Mouse (Mus musculus) frontal cortex, adult (tissue): ENCODE measurements around the gene Cylc2.

ENCODE experiments used
- ATAC-seq: cut with Nextera tagmentation; 2 replicates; pipeline ENCODE4 v1.9.2; 2017; ENCODE audit warnings: mild to moderate bottlenecking, moderate library complexity, mixed read lengths; ENCODE audit not compliant: low TSS enrichment

The Cylc2 gene

GRCm38 (mm10) chr4:51216378-51216777 is at the start of gene Cylc2:
Cylc2 (plus strand) TSS chr4:51216678.
- ATAC-seq = no peak
